9 mouse cellular contexts compared by ENCODE assay signal in the genomic region with DNA sequence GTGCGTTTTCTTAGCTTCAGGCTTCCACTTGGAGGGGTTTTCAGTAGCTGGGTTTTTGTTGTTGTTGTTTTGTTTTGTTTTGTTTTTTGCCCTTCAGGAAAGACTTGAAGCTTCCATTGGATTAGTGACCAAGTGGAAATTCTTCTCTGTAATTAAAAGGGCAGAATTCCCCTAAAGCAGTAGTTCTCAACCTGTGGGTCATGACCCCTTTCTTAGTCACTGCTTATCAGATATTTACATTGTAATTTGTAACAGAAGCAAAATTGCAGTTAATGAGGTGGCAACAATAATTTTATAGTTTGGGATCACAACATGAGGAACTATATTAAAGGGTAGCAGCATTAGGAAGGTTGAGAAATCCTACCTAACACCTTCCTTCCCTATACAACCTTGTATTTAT. TPM values are rescaled to one million over a fixed set of nuclear protein-coding genes. Genes with fewer than 3 reads are reported as not detected.
DNase-seq lines count a peak whose midpoint lies in the region; ATAC-seq and TF ChIP-seq lines count a peak whose summit lies in the region.
"Had no signal": no experiment of that assay in that cellular context is flagged by ENCODE, and none has a peak within 500 bp of the region (broad histone marks: within the 10 kb centered on the region; RNA-seq: fewer than 3 reads in every experiment).

No protein-coding gene starts in this region.

- WGBS in embryonic facial prominence, embryonic 15.5 days = 6% methylated on average over 1 of the region's 1 CpGs
- 19% methylated on average over 1 of the region's 1 CpGs for WGBS in intestine, postnatal 0 days
- 21% methylated on average over 1 of the region's 1 CpGs for WGBS in neural tube, embryonic 12.5 days

- TF ChIP-seq CTCF in layer of hippocampus, adult 2 months (conservative IDR thresholded peaks at IDR 0.05) = no peak
- TF ChIP-seq CTCF in intestine, postnatal 0 days (IDR thresholded peaks at IDR 0.05; ENCODE audit: low read depth) = no peak

- no peaks in the 10 kb centered on the region for H3K9me3 ChIP-seq in embryonic facial prominence, embryonic 15.5 days (replicated peaks)
- no peaks in the 10 kb centered on the region for H3K9me3 ChIP-seq in intestine, postnatal 0 days (ENCODE audit: control insufficient read depth)
- no peaks in the 10 kb centered on the region for H3K9me3 ChIP-seq in neural tube, embryonic 12.5 days

- DNase-seq in layer of hippocampus, adult 2 months (ENCODE audit: low spot score in 2 of 2) = no peak
- DNase-seq in layer of hippocampus, postnatal 36 days = no peak
- no peak for DNase-seq in yolk sac, embryonic 10.5 days (ENCODE audit: low spot score)
- no peak for DNase-seq in cerebellum, adult 9-10 months
- DNase-seq in urinary bladder, postnatal 36 days (ENCODE audit: low spot score in 2 of 2) = no peak
- DNase-seq: lung, postnatal 10 days had no signal

- peaks cover 13% of the 10 kb centered on the region; the same call in 1 of the 2 replicates for H3K4me1 ChIP-seq in embryonic facial prominence, embryonic 15.5 days
- peaks cover 5% of the 10 kb centered on the region for H3K4me1 ChIP-seq in intestine, postnatal 0 days (replicated peaks; ENCODE audit: control insufficient read depth, insufficient read depth, low read length)
- peaks cover 16% of the 10 kb centered on the region for H3K4me1 ChIP-seq in neural tube, embryonic 12.5 days

- peak overlapping the region; percentile 76 for H3K9ac ChIP-seq in embryonic facial prominence, embryonic 15.5 days
- peak overlapping the region; percentile 92 for H3K9ac ChIP-seq in intestine, postnatal 0 days (ENCODE audit: low read depth, low read length)
- peak overlapping the region; percentile 96; the same call in 1 of the 2 replicates for H3K9ac ChIP-seq in neural tube, embryonic 12.5 days

- H3K4me3 ChIP-seq in layer of hippocampus, adult 2 months = peak overlapping the region; percentile 86
- H3K4me3 ChIP-seq in embryonic facial prominence, embryonic 15.5 days (replicated peaks) = peak overlapping the region; percentile 69
- H3K4me3 ChIP-seq in intestine, postnatal 0 days (ENCODE audit: low read depth, low read length) = peak overlapping the region; percentile 71
- peak overlapping the region; percentile 84; the same call in 1 of the 2 replicates for H3K4me3 ChIP-seq in neural tube, embryonic 12.5 days

- peak overlapping the region; percentile 73 for H3K4me2 ChIP-seq in embryonic facial prominence, embryonic 15.5 days (replicated peaks)
- peak overlapping the region; percentile 72 for H3K4me2 ChIP-seq in intestine, postnatal 0 days (replicated peaks; ENCODE audit: low read depth)
- peak overlapping the region; percentile 73 for H3K4me2 ChIP-seq in neural tube, embryonic 12.5 days (replicated peaks)

- ATAC-seq in embryonic facial prominence, embryonic 15.5 days (ENCODE audit: insufficient number of reproducible peaks, low FRiP score, low TSS enrichment, low read depth) = no peak
- no peak for ATAC-seq in intestine, postnatal 0 days
- ATAC-seq in neural tube, embryonic 12.5 days (ENCODE audit: low FRiP score, low read depth) = no peak

- no peaks in the 10 kb centered on the region for H3K36me3 ChIP-seq in embryonic facial prominence, embryonic 15.5 days
- no peaks in the 10 kb centered on the region for H3K36me3 ChIP-seq in intestine, postnatal 0 days (ENCODE audit: control insufficient read depth, insufficient read depth)
- H3K36me3 ChIP-seq in neural tube, embryonic 12.5 days = no peaks in the 10 kb centered on the region

- no peaks in the 10 kb centered on the region for H3K27me3 ChIP-seq in embryonic facial prominence, embryonic 15.5 days
- no peaks in the 10 kb centered on the region for H3K27me3 ChIP-seq in intestine, postnatal 0 days (replicated peaks; ENCODE audit: control insufficient read depth, insufficient read depth, low read length)
- H3K27me3 ChIP-seq in neural tube, embryonic 12.5 days (replicated peaks) = no peaks in the 10 kb centered on the region

- peak overlapping the region; percentile 99 for H3K27ac ChIP-seq in layer of hippocampus, adult 2 months
- H3K27ac ChIP-seq in embryonic facial prominence, embryonic 15.5 days (replicated peaks) = peak overlapping the region; percentile 98
- H3K27ac ChIP-seq in intestine, postnatal 0 days (ENCODE audit: low read depth, low read length) = peak overlapping the region; percentile 100
- no peak overlapping the region for H3K27ac ChIP-seq in neural tube, embryonic 12.5 days

RNA-seq across cellular contexts. Expression of a gene that starts 0.8 kb away (rescaled TPM):
- 10 to 100 TPM; 44.4 to 46.5 TPM for total RNA-seq in layer of hippocampus, adult 2 months (2021)
- total RNA-seq in layer of hippocampus, postnatal 36 days (2021) = 10 to 100 TPM; 44.9 to 47.9 TPM
- 35.3 and 37.8 TPM in 2 replicates for polyA plus RNA-seq in embryonic facial prominence, embryonic 15.5 days (2015; fragmentation: Nextera tagmentation; extraction: Ambion mirVana)
- 21.6 and 21.9 TPM in 2 replicates for polyA plus RNA-seq in intestine, postnatal 0 days (2015; fragmentation: Nextera tagmentation; extraction: Ambion mirVana)
- 42.5 and 44.5 TPM in 2 replicates for polyA plus RNA-seq in neural tube, embryonic 12.5 days (2016; fragmentation: Nextera tagmentation; extraction: Ambion mirVana)
